Mouse (Mus musculus): ENCODE data around the gene Prkab2. TPM values are rescaled to one million over a fixed set of nuclear protein-coding genes. Genes with fewer than 3 reads are reported as not detected.
A peak's percentile ranks its signal among the peaks of the same experiment; 100 is the strongest.

Gene Prkab2
- polyA plus RNA-seq (2016; fragmentation: Nextera tagmentation; extraction: Ambion mirVana): 4.3 and 5.8 TPM in 2 replicates

DNA sequence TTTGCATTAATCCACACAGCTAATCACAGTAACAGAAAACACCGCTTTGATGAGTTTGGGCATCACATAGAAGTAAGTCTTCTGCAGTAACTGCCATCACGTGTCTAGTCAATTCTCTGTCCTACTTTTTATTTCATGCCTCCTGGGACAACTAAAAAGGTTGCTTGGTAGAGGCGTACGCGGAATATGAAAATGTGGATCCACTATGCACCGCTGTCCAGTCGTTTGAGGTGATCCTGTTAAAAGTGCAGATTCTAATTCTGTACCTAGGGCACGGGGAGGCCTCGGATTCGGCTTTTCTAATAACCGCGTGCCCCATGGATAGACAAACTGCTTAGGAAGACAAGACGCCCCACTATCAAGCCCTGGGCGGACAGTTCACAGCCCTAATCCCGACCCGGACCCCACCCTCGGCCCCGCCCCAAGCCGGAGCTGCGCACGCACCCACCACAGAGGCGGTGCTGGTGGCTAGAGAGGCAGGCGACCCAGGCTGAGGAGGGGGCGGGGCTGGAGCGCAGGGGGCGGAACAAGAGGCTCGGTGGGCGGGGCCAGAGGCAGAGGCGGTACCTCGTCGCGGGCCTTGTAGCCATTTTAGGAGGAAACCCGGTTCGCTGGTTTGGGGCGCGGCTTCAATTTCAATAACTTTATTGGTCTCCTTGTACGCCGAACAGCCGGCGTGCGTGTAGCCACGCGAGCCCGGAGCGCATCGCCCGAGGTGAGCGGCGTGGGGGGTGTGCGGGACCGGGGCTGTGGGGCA, at the start of gene Prkab2:
Gene Prkab2, plus strand, starts transcription at position 539 of the 757 bp plus-strand sequence.
- no peaks in the 10 kb centered on the region for H3K9me3 ChIP-seq (replicated peaks)
- peak within 1 kb of the TSS; percentile 79 for H3K4me3 ChIP-seq
- peak; percentile 100 for DNase-seq (ENCODE audit: low spot score)
- H3K36me3 ChIP-seq: peaks cover 6% of the 10 kb centered on the region
- H3K27ac ChIP-seq: peak within 1 kb of the TSS; percentile 92
- no peaks in the 10 kb centered on the region for H3K27me3 ChIP-seq (ENCODE audit: low read depth, poor library complexity, severe bottlenecking)
- WGBS: 2% methylated on average over 51 of the region's 51 CpGs
- peaks cover 18% of the 10 kb centered on the region for H3K4me1 ChIP-seq

DNA sequence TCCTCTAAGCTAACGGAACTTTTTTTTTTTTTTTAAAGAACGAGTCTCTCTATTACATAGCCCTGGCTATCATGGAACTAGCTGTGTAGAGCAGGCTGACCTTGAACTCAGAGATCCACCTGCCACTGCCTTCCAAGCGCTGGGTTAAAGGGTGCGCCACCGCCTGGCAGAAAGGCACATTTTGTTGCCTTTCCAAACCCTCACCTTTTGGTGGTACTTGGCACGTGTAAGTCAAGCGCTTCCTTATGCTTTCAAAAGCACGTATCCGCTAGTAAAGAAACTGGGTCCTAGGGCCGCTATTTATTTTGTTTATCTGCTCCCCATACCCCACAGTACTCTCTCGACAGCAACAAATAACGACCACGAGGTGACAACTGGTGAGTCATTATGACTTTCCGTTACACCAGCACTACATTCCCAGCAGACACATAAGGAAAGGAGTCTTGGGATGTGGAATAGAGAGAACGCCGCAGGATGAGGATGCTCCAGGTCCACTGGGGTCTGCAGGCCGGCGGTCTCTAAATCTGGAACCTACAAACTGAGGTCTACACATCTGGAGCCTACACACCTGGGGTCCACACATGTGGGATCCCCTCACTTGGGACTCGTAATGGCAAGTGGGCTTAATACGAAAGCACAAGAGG, 48.7 kb upstream of the Prkab2 start:
- H3K27me3 ChIP-seq (ENCODE audit: low read depth, poor library complexity, severe bottlenecking): no peaks in the 10 kb centered on the region
- no peaks in the 10 kb centered on the region for H3K36me3 ChIP-seq
- peak overlapping the region; percentile 96 for H3K27ac ChIP-seq
- 3% methylated on average over 20 of the region's 20 CpGs for WGBS
- H3K9me3 ChIP-seq (replicated peaks): no peaks in the 10 kb centered on the region
- no peaks in the 10 kb centered on the region for H3K4me1 ChIP-seq
- DNase-seq (ENCODE audit: low spot score): peak; percentile 51
- H3K4me3 ChIP-seq: peak overlapping the region; percentile 74

DNA sequence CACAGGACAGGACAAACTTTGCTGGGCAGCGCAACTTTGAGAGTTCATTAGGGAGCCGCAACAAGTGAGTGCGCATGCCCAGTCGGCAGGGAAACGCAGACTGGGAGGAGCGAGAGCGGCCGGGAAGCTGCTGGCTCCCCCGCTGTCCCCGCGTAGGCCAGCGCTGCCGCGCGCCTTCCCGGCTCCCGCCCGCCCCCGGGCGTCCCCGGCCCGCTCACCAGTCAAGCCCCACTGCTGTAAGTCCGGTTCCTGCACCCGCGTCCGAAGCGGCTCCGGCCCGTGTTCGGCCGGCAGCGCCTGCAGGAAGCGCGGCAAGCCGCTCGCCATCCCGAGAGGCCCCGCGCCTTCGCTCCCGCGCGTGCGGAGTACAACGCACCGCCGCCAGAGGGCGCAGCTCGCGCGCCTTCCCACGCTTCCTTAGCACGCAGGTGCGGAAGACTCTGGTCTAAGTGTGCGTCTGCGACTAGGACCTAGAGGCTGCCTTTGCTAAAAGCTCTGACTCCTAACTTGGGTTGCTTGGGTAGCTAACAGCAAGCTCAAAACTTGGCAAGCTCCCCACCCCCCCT, 48.1 kb upstream of the Prkab2 start, which contains the start of gene Chd1l:
Gene Chd1l, minus strand, starts transcription at position 359 of the 566 bp plus-strand sequence.
- H3K4me3 ChIP-seq: peak within 1 kb of the TSS; percentile 74

DNA sequence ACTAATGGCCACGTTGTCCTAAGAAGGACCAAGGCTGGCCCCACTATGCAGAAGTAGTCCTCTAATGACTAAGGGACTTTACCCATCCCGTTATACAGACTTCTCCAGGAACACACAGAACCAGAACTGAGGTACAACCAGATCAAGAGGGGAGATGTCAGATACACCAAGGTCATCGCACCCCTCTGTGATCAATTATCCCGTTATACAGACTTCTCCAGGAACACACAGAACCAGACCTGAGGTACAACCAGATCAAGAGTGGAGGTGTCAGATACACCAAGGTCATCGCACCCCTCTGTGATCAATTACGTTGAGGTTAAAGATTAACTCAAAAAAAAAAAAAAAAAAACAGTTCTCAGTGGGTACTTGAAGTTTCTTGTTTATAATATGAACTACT, 47.0 kb upstream of the Prkab2 start:
- Histone ChIP-seq H3K4me3 (no peak overlapping the region), H3K27me3 (ENCODE audit: low read depth, poor library complexity, severe bottlenecking) (no peaks in the 10 kb centered on the region), H3K9me3 (replicated peaks) (no peaks in the 10 kb centered on the region), H3K27ac (no peak overlapping the region), H3K36me3 (no peaks in the 10 kb centered on the region), H3K4me1 (no peaks in the 10 kb centered on the region)
- DNase-seq (ENCODE audit: low spot score): no peak
- WGBS: 90% methylated on average over 6 of the region's 6 CpGs

More for the DNA sequence above, 48.1 kb upstream of the Prkab2 start, which contains the start of gene Chd1l:
- Histone ChIP-seq H3K4me1 (no peaks in the 10 kb centered on the region), H3K27ac (peak within 1 kb of the TSS; percentile 96), H3K27me3 (ENCODE audit: low read depth, poor library complexity, severe bottlenecking) (no peaks in the 10 kb centered on the region), H3K9me3 (replicated peaks) (no peaks in the 10 kb centered on the region), H3K36me3 (no peaks in the 10 kb centered on the region)
- peak; percentile 96 for DNase-seq (ENCODE audit: low spot score)
- WGBS: under 1% methylated on average over 56 of the region's 56 CpGs

DNA sequence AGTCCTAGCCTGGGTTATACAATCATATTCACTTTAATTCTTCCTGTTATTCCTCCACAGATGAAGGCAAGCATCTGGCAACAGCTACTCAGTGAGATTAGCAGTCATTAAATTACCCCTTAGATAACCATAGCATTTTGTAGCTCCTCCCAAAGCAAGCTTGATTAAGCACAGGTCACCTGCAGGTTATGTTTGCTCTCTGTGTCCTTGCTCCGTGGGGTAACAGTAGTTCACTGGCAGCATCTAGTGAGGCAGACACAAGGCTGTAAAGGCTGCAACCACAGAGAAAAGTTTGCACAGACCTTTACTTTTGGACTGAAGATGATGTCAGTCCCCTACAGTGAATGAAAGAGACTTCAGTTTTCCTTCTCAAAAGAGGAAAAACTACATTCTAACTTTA, 42.8 kb upstream of the Prkab2 start:
- Histone ChIP-seq H3K9me3 (replicated peaks) (no peaks in the 10 kb centered on the region), H3K4me3 (no peak overlapping the region), H3K4me1 (no peaks in the 10 kb centered on the region), H3K27ac (no peak overlapping the region), H3K36me3 (no peaks in the 10 kb centered on the region), H3K27me3 (ENCODE audit: low read depth, poor library complexity, severe bottlenecking) (no peaks in the 10 kb centered on the region)
- no peak for DNase-seq (ENCODE audit: low spot score)
- WGBS: 20% methylated on average over 1 of the region's 1 CpGs

DNA sequence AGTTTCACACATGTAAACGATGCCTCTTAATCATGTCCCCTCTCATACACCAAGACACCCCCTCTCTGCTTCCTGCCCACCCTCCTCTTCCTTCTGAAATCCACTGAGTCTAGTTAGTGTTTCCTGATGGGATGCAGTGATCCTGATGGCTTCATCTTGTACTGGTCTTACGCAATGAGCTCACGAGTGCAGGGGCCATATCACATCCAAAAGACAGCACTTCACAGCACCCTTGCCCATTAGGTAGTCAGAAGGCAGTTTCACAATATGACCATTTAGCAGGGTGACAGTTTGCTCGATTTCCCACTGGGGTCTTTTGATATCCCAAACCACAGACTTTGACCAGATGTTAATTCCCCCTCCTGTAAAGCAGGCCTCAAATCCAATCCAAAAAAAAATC, 42.1 kb upstream of the Prkab2 start:
- Histone ChIP-seq H3K27me3 (ENCODE audit: low read depth, poor library complexity, severe bottlenecking) (no peaks in the 10 kb centered on the region), H3K4me1 (no peaks in the 10 kb centered on the region), H3K27ac (no peak overlapping the region), H3K9me3 (replicated peaks) (no peaks in the 10 kb centered on the region), H3K4me3 (no peak overlapping the region), H3K36me3 (no peaks in the 10 kb centered on the region)
- DNase-seq (ENCODE audit: low spot score): no peak
- WGBS: 92% methylated on average over 4 of the region's 4 CpGs

DNA sequence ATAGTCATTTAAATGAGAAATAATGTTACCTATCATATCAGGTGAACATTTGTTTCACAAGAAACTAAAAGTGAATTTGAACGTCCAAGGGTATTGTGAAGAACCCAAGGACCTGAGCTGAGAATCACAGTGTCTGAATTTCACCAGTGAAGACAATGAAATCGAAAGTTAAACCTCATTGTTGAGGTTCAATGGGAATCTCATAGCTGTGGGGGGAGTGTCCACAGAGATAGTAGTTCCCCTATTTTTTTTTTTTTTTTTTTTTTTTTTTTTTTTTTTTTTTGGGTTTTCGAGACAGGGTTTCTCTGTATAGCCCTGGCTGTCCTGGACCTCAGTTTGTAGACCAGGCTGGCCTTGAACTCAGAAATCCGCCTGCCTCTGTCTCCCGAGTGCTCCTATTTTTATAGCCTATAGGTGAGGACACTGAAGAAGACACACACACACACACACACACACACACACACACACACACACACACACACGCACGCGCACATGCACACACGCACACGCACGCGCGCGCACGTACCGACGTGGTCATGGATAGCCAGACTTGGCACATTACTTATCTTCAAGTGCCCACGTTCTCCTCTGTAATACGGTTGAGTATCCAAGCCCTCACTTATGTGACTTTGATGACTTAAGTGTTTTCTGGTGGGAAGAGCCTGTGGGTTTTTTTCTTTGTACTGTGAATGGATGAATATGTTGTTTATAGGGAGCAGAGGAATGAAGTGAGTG, 40.7 kb upstream of the Prkab2 start:
- Histone ChIP-seq H3K27me3 (ENCODE audit: low read depth, poor library complexity, severe bottlenecking) (no peaks in the 10 kb centered on the region), H3K36me3 (no peaks in the 10 kb centered on the region), H3K27ac (no peak overlapping the region), H3K4me3 (no peak overlapping the region), H3K4me1 (no peaks in the 10 kb centered on the region), H3K9me3 (replicated peaks) (no peaks in the 10 kb centered on the region)
- DNase-seq (ENCODE audit: low spot score): no peak
- WGBS: 94% methylated on average over 19 of the region's 19 CpGs

DNA sequence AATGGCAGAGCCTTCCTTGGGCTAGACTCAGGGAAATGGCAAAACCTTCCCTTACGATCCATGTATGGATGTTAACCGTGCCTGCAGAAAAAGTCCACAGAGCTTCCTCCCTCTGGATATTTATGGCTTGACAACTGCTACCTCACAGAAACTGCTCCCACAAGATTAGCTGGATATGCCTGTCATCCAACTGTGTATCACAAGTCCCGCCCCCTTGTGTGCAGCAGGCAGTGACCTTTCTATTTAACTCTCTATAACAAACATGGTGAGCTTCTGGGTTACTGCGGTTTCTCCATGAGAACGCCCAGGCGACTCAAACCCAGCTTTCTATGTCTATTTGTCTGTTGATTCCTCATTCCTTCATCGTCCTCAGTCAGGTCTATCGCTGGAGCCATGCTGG, 40.1 kb upstream of the Prkab2 start:
- no peak overlapping the region for H3K27ac ChIP-seq
- H3K27me3 ChIP-seq (ENCODE audit: low read depth, poor library complexity, severe bottlenecking): no peaks in the 10 kb centered on the region
- H3K9me3 ChIP-seq (replicated peaks): no peaks in the 10 kb centered on the region
- no peaks in the 10 kb centered on the region for H3K4me1 ChIP-seq
- H3K4me3 ChIP-seq: no peak overlapping the region
- WGBS: 88% methylated on average over 8 of the region's 8 CpGs
- no peak for DNase-seq (ENCODE audit: low spot score)
- no peaks in the 10 kb centered on the region for H3K36me3 ChIP-seq

DNA sequence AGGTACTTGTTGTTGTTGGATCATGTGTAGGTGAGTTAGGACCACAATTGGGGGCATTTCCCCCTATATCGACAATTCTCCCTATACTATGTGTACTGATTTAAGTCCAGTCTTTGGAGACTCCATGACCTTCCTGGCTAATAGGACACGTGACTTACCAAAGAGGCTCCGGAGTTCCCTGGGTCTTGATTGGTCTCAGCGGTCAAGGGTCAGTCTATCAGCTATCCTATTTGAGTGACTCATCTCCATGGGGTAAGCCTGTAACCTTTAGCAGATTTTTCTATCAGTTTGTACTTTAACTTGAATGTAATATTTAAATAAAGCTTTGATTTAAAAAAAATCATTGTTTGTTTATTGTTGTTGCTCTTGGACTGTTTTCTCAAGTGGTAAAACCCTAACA, 37.3 kb upstream of the Prkab2 start:
- H3K4me3 ChIP-seq: no peak overlapping the region
- WGBS: 91% methylated on average over 4 of the region's 4 CpGs
- H3K36me3 ChIP-seq: no peaks in the 10 kb centered on the region

DNA sequence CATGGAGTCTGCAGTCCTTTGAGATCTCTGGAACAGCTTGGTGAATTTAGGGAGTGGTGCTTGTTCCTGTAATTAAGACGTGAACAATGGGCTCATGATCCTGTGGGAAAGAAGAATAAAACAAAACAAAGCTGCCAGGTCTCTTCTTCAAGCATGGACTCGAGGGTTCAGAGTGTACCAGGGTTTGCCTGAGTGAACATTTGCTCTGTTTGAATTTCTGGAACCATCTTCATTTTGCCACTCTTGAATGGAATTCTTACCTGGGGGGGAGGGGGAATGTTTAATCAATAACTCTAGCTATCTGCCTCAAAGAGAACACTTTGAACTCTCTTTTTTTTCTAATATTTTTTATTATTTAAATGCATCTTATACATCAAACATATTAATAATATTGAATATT, 33.4 kb upstream of the Prkab2 start:
- H3K9me3 ChIP-seq (replicated peaks): no peaks in the 10 kb centered on the region
- no peak overlapping the region for H3K27ac ChIP-seq
- 0 out of 2 replicates have a peak, but pooled peaks cover 11% of the 10 kb centered on the region for H3K4me1 ChIP-seq
- H3K36me3 ChIP-seq: no peaks in the 10 kb centered on the region
- no peak overlapping the region for H3K4me3 ChIP-seq
- no peaks in the 10 kb centered on the region for H3K27me3 ChIP-seq (ENCODE audit: low read depth, poor library complexity, severe bottlenecking)
- DNase-seq (ENCODE audit: low spot score): no peak
- WGBS: 61% methylated on average over 2 of the region's 2 CpGs

More for the DNA sequence above, 37.3 kb upstream of the Prkab2 start:
- Histone ChIP-seq H3K9me3 (replicated peaks) (no peaks in the 10 kb centered on the region), H3K27me3 (ENCODE audit: low read depth, poor library complexity, severe bottlenecking) (no peaks in the 10 kb centered on the region), H3K4me1 (no peaks in the 10 kb centered on the region), H3K27ac (no peak overlapping the region)
- DNase-seq (ENCODE audit: low spot score): no peak

DNA sequence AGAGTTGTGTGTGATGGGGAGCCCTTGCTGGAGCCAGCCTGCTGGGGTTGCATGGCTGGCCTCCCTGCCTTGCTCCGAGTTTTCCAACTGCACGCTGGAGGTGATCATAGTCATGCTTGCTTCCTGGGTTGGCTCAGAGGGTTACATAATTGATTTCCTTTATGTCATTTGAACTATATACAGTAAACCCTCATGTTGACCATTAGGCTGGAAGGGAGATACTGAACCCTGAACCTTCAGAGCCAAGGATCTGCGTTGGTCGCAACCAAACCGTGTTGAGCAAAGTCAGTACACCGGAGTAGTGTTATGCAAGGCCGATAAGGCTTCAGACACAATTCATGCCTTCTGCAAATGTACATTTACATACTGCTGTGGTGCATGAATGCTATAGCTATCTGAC, 30.1 kb upstream of the Prkab2 start:
- Histone ChIP-seq H3K4me3 (peak overlapping the region; percentile 52), H3K4me1 (0 out of 2 replicates have a peak, but pooled peaks cover 11% of the 10 kb centered on the region)
- WGBS: 79% methylated on average over 7 of the region's 7 CpGs

DNA sequence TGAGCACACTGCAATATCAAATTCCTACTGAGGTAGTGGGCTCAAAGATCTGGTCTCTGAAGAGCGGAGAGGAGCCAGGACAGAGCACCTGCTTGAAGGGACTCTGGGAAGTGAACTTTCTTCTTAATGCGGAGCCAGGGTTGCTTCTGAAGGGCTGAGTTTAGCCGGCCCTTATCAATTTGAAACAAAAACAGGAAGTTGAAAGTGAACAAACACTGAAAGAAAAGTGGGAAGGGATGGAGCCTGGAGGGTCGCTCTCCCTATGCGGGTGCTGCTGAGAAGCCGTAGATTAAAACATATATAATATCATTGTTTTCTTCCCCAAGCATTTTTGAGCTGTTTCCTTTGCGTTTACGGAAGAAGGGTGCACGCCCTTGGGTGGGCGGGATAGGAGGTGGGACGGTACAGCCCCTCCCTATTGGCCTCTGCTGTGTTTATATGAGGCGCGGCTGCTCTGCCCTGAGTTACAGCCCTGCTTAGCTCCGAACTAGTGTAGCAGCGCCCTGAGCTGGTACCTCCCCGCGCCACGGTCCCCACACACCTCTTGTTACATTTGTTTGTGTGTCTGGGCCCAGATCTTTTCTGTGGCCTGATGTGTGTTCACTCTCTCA, 29.5 kb upstream of the Prkab2 start, which contains the start of gene Fmo5:
Gene Fmo5, plus strand, starts transcription at position 414 of the 611 bp plus-strand sequence.
- Histone ChIP-seq H3K4me3 (peak within 1 kb of the TSS; percentile 52), H3K27me3 (ENCODE audit: low read depth, poor library complexity, severe bottlenecking) (no peaks in the 10 kb centered on the region), H3K9me3 (replicated peaks) (no peaks in the 10 kb centered on the region), H3K36me3 (no peaks in the 10 kb centered on the region), H3K4me1 (0 out of 2 replicates have a peak, but pooled peaks cover 11% of the 10 kb centered on the region), H3K27ac (peak within 1 kb of the TSS; percentile 42; the same call in 1 of the 2 replicates)
- DNase-seq (ENCODE audit: low spot score): peak; percentile 40
- whole genome bisulfite sequencing: 3% methylated on average over 18 of the region's 18 CpGs

More for the DNA sequence above, 30.1 kb upstream of the Prkab2 start:
- Histone ChIP-seq H3K27ac (no peak overlapping the region), H3K36me3 (no peaks in the 10 kb centered on the region), H3K9me3 (replicated peaks) (no peaks in the 10 kb centered on the region), H3K27me3 (ENCODE audit: low read depth, poor library complexity, severe bottlenecking) (no peaks in the 10 kb centered on the region)
- DNase-seq (ENCODE audit: low spot score): no peak

Data from limb, embryonic 10.5 days (tissue).